Mouse (Mus musculus) embryonic facial prominence, embryonic 10.5 days (tissue): ENCODE measurements around the gene Aldh18a1. TPM values are rescaled to one million over a fixed set of nuclear protein-coding genes. Genes with fewer than 3 reads are reported as not detected.

Experiments used
- polyA plus RNA-seq: library from polyadenylated mRNA; unstranded; fragments of >200 nt; fragmentation: Nextera tagmentation; extraction: Ambion mirVana; gene quantifications from 2 replicates; pipeline ENCODE4 v1.2.1, GENCODE M21; 2016

The Aldh18a1 gene
- polyA plus RNA-seq, 1 experiment from 2014 or later = 91.0 TPM

Other genes with a start within 250 kb of the Aldh18a1 start
- gene Sorbs1, start 74.7 kb downstream of the Aldh18a1 start, polyA plus RNA-seq = 40.7 and 41.1 TPM in 2 replicates
- gene Tctn3, start 23.8 kb upstream of the Aldh18a1 start, polyA plus RNA-seq = 10.0 and 11.5 TPM in 2 replicates
- gene Entpd1, start 23.9 kb upstream of the Aldh18a1 start, polyA plus RNA-seq = 3.1 and 3.3 TPM in 2 replicates
- 0.22 and 0.38 TPM in 2 replicates for gene Cc2d2b, start 160.3 kb upstream of the Aldh18a1 start, polyA plus RNA-seq
- gene Ccnj, start 242.8 kb upstream of the Aldh18a1 start, polyA plus RNA-seq = 38.7 and 40.5 TPM in 2 replicates